Mouse (Mus musculus): ENCODE data around the gene Rbm17. TPM values are rescaled to one million over a fixed set of nuclear protein-coding genes. Genes with fewer than 3 reads are reported as not detected.
A peak's percentile ranks its signal among the peaks of the same experiment; 100 is the strongest.

The Rbm17 gene
- polyA plus RNA-seq (2015; fragmentation: Nextera tagmentation; extraction: Ambion mirVana) = 134 and 136 TPM in 2 replicates

DNA sequence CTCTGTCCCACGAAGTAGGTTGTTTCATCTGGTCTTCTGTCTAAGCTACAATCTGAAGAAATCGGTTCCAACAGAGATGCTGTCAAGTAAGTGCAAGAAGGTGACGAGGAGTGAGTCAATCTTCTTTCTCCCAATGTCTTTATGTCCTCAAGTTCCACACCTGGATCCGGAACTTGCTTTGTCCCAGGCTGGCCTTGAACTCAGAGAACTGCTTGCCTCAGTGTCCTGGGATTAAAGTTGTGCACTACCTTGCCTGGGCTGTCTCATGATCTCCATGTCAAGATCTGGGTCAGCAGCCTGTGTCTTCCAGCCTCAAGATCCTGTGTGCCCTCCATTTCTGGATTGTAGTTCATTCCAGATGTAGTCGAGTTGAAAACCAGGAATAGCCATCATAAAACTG is at the start of gene Rbm17:
Gene Rbm17 (minus strand): TSS at position 101 of the 400 bp plus-strand sequence.
- H3K4me3 ChIP-seq = peak within 1 kb of the TSS; percentile 82
- ATAC-seq (ENCODE audit: borderline replicate concordance, extremely low read depth, low FRiP score, low TSS enrichment) = no peak
- peak within 1 kb of the TSS; percentile 94 for H3K9ac ChIP-seq
- H3K36me3 ChIP-seq = peaks cover 14% of the 10 kb centered on the region
- 83% methylated on average over 5 of the region's 5 CpGs for WGBS
- H3K4me1 ChIP-seq = peaks cover 14% of the 10 kb centered on the region
- H3K27ac ChIP-seq = peak within 1 kb of the TSS; percentile 56
- peak within 1 kb of the TSS; percentile 77 for H3K4me2 ChIP-seq
- no peaks in the 10 kb centered on the region for H3K9me3 ChIP-seq
- H3K27me3 ChIP-seq = no peaks in the 10 kb centered on the region

DNA sequence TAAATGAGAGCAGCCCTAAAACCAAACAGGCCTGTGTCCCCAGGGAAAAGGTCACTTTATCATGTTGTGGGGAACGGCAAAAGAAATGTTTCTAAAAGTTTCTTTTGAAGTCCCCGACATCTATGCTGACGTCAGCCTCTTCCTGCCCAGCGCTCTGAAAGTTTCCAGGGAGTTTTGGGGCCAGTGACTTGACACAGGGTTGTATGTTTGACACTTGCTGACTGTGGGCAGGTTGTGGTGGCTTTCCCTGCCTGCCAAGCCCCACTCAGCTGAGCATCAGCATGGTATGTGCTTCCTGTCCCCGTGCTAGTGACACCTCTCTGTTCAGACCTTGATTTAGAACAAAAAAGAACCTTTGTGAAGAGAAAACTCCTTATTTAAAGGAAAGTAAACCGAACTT is 49.4 kb upstream of the Rbm17 start:
- no peaks in the 10 kb centered on the region for H3K9me3 ChIP-seq
- 22% methylated on average over 6 of the region's 6 CpGs for WGBS
- no peaks in the 10 kb centered on the region for H3K27me3 ChIP-seq
- no peaks in the 10 kb centered on the region for H3K36me3 ChIP-seq
- H3K4me3 ChIP-seq = no peak overlapping the region
- no peak overlapping the region for H3K4me2 ChIP-seq
- H3K9ac ChIP-seq = no peak overlapping the region
- no peaks in the 10 kb centered on the region for H3K4me1 ChIP-seq
- no peak overlapping the region for H3K27ac ChIP-seq
- ATAC-seq (ENCODE audit: borderline replicate concordance, extremely low read depth, low FRiP score, low TSS enrichment) = no peak

DNA sequence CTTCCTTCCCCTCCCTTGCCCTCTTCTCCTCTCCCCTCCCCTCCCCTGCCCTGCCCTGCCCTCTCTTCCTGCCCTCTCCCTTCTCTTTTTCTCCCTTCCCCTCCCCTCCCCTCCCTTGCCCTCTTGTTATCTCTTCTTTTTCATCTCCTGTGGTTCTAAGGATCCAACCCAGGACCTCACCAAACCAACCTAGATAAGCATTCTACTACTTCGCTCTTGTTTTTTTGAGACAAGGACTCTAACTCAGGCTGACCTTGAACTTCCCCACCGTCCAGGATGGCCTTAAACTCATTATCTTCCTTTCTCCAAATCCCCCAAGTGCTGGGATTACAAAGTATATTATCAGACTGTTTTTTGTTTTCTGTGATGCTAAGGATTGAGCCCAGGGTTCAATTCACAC is 48.8 kb upstream of the Rbm17 start:
- Histone ChIP-seq H3K36me3 (no peaks in the 10 kb centered on the region), H3K4me1 (no peaks in the 10 kb centered on the region), H3K4me2 (no peak overlapping the region), H3K27me3 (no peaks in the 10 kb centered on the region), H3K9me3 (no peaks in the 10 kb centered on the region), H3K4me3 (no peak overlapping the region), H3K9ac (no peak overlapping the region), H3K27ac (no peak overlapping the region)
- no peak for ATAC-seq (ENCODE audit: borderline replicate concordance, extremely low read depth, low FRiP score, low TSS enrichment)
- 64% methylated on average over 2 of the region's 2 CpGs for WGBS

DNA sequence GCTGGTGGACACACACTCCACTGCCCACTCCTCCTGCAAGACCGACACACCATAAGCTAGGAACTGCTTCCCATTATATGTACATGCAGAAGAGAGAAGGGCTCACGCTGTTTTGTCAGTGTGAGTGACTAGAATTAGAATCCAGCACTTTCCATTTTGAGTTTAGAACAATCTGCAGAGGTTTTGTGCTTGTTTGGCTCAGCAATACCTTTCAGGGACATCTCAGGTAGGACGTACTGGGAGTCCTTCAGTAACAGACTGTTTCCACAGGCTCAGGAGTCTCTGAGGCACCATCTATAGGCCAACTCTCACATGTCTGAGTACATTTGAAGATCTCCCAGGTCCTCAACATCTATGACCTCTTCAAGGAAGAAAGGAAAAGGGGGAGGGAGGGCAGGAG is 48.2 kb upstream of the Rbm17 start:
- 75% methylated on average over 3 of the region's 3 CpGs for WGBS

DNA sequence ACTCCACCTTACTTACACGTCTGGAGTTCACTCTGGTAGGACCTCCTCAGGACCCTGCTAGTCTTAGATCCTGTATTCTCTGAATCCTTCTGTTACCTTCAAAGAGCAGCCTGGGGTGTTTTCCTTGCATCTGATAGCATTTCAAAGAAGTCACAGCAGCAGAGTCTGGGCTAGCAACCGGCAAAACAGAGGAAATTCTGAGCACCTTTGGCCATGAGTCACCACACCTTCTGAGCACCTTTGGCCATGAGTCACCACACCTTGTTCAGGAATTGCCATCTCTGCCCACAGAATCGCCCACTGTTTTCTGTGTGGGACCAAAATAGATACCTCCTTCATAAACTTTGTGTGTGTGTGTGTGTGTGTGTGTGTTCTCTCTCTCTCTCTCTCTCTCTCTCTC is 47.5 kb upstream of the Rbm17 start:
- Histone ChIP-seq H3K4me2 (no peak overlapping the region), H3K9me3 (no peaks in the 10 kb centered on the region), H3K9ac (no peak overlapping the region), H3K27me3 (no peaks in the 10 kb centered on the region), H3K4me1 (no peaks in the 10 kb centered on the region), H3K36me3 (no peaks in the 10 kb centered on the region), H3K27ac (no peak overlapping the region), H3K4me3 (no peak overlapping the region)
- no peak for ATAC-seq (ENCODE audit: borderline replicate concordance, extremely low read depth, low FRiP score, low TSS enrichment)
- 52% methylated on average over 3 of the region's 3 CpGs for WGBS

More for the DNA sequence above, 48.2 kb upstream of the Rbm17 start:
- Histone ChIP-seq H3K4me3 (no peak overlapping the region), H3K4me1 (no peaks in the 10 kb centered on the region), H3K27ac (no peak overlapping the region), H3K9me3 (no peaks in the 10 kb centered on the region), H3K9ac (no peak overlapping the region), H3K36me3 (no peaks in the 10 kb centered on the region), H3K27me3 (no peaks in the 10 kb centered on the region), H3K4me2 (no peak overlapping the region)
- ATAC-seq (ENCODE audit: borderline replicate concordance, extremely low read depth, low FRiP score, low TSS enrichment) = no peak

DNA sequence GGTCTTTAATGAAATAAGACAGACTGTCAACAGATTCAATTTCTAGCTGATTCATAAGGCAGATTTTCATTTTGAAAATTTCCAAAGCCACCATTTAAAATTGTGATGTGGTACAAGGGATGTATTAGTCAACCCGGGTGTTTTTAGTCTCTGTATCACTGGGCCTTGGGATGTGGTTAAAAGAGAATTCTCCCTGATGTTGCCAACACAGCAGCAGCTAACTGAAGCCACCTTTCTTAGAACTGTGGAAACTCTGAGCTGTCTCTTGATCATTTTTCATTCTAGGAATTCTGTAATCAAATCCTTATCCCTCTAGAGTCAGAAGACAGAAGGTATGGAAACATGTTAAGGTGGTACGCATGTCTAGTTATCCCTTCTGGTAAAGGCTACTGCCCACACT is 41.3 kb upstream of the Rbm17 start:
- no peaks in the 10 kb centered on the region for H3K4me1 ChIP-seq
- no peaks in the 10 kb centered on the region for H3K27me3 ChIP-seq
- no peak overlapping the region for H3K27ac ChIP-seq
- H3K9ac ChIP-seq = no peak overlapping the region
- no peaks in the 10 kb centered on the region for H3K9me3 ChIP-seq
- no peak for ATAC-seq (ENCODE audit: borderline replicate concordance, extremely low read depth, low FRiP score, low TSS enrichment)
- H3K36me3 ChIP-seq = no peaks in the 10 kb centered on the region
- H3K4me3 ChIP-seq = no peak overlapping the region
- WGBS = 78% methylated on average over 2 of the region's 2 CpGs
- H3K4me2 ChIP-seq = no peak overlapping the region

DNA sequence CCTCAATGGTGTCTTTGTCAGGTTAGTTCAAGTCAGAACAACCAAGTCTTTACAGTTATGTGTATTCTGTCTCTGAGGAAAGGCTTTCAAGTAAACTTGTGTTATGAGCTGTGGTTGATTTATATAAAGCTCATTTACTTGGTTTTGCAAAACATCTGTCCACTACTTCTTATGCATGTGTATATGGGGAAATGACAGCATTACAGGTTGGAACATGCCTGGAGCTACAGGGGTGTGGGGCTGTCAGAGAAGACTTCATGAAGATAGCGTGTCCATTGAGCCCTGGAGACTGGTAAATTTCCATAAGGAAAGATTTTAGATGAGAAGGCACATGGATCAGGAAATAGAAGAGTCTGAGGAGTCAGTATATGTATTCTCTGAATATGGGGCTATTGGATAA is 40.1 kb upstream of the Rbm17 start:
- no peaks in the 10 kb centered on the region for H3K4me1 ChIP-seq
- H3K27ac ChIP-seq = no peak overlapping the region
- H3K4me3 ChIP-seq = no peak overlapping the region
- WGBS = 66% methylated on average over 1 of the region's 1 CpGs
- H3K36me3 ChIP-seq = no peaks in the 10 kb centered on the region
- no peak overlapping the region for H3K9ac ChIP-seq
- no peaks in the 10 kb centered on the region for H3K9me3 ChIP-seq
- no peak overlapping the region for H3K4me2 ChIP-seq
- no peaks in the 10 kb centered on the region for H3K27me3 ChIP-seq
- no peak for ATAC-seq (ENCODE audit: borderline replicate concordance, extremely low read depth, low FRiP score, low TSS enrichment)

DNA sequence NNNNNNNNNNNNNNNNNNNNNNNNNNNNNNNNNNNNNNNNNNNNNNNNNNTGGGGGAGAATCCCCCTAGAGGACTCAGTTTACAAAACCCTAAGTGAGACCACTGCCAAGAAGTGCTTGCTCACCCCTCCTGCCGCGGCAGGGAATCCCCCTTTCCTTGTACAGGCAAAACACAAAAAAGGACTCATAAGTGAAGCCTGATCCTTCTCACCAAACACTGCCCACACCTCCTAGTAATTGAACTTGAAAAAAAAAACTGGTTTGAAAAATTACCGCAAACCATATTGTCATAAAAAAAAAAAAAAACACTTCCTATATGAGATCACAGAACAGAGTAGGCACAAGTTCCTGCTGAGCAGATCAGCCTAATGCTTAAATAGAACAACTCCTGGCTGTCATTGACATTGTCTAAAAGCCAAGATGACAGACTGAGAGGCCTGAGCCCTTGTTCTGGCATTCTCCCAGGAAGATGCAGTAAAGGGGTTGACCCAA is 38.5 kb upstream of the Rbm17 start, which contains the start of gene Il2ra:
Gene Il2ra (plus strand): TSS at position 357 of the 491 bp plus-strand sequence.
- no peak within 1 kb of the TSS for H3K4me2 ChIP-seq
- no peak within 1 kb of the TSS for H3K27ac ChIP-seq
- no peaks in the 10 kb centered on the region for H3K36me3 ChIP-seq
- 78% methylated on average over 3 of the region's 3 CpGs for WGBS
- no peak within 1 kb of the TSS for H3K4me3 ChIP-seq
- no peak for ATAC-seq (ENCODE audit: borderline replicate concordance, extremely low read depth, low FRiP score, low TSS enrichment)
- no peaks in the 10 kb centered on the region for H3K9me3 ChIP-seq
- no peaks in the 10 kb centered on the region for H3K4me1 ChIP-seq
- no peak within 1 kb of the TSS for H3K9ac ChIP-seq
- no peaks in the 10 kb centered on the region for H3K27me3 ChIP-seq

DNA sequence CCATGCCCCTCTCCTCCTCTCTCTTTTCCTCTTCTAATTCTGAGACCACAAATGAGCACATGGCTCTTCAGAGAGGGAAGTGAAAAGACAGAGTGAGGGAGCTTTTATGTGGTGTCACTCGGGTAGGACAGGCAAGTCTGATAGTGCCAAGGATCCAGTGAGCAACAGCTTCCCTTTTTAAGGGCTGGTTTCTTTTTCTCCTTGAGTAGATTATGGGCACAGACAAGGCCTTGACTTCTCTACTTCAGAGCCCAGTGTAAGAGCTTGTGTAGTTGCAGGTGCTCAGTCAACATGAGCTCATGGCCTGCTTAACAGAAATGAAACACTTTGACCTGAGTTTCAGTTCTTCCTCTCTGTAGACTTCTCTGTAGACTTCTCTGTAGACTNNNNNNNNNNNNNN is 33.2 kb upstream of the Rbm17 start:
- H3K36me3 ChIP-seq = no peaks in the 10 kb centered on the region
- H3K27ac ChIP-seq = no peak overlapping the region
- H3K27me3 ChIP-seq = no peaks in the 10 kb centered on the region
- 52% methylated on average over 1 of the region's 1 CpGs for WGBS
- no peak for ATAC-seq (ENCODE audit: borderline replicate concordance, extremely low read depth, low FRiP score, low TSS enrichment)
- H3K4me1 ChIP-seq = no peaks in the 10 kb centered on the region
- H3K9me3 ChIP-seq = no peaks in the 10 kb centered on the region
- no peak overlapping the region for H3K4me2 ChIP-seq
- H3K4me3 ChIP-seq = no peak overlapping the region
- no peak overlapping the region for H3K9ac ChIP-seq

DNA sequence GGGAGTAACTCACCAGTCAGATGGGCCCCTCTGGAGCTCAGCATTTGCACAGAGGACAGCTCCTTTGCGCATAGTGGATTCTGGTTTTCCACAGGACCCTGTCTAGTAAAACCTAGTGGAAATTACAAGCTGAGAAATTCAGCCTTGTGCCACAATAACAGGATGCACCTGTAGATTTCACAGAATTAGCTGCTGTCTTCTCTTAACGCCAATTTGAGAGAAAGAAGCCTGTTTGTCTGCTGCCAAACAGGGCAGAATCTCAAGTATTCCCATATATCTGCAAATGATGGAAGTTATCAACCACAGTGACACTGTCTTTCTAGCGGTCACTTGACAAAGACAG is 32.2 kb upstream of the Rbm17 start:
- no peak for ATAC-seq (ENCODE audit: borderline replicate concordance, extremely low read depth, low FRiP score, low TSS enrichment)
- Histone ChIP-seq H3K4me2 (no peak overlapping the region), H3K9me3 (no peaks in the 10 kb centered on the region)

DNA sequence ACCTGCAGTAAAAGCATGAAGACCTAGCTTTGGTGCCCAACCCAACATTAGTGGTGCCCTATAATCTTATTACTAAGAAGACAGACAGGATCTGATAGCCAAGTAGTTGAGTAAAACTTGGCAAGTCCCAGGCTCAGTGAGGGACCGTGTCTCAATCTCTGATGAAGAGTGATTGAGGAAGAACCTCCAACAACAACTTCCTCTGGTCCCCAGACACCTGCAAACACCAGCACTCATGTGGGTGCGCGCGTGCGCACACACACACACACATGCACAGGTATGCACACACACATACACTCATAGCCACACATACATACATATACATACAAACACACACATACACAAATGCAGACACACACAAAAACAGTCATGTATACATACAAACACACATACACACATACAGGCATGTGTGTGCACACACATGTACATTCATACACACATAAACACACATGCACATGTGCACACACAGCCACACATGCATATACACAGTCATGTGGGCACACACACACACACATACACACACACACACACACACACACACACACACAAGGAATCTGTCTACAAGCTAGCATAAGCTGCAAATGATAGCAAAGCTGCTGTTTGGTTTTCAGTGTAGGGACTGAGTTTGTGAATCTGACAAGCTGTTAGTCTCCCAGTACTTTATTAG is 31.7 kb upstream of the Rbm17 start:
- Histone ChIP-seq H3K9me3 (no peaks in the 10 kb centered on the region), H3K4me1 (no peaks in the 10 kb centered on the region), H3K27me3 (no peaks in the 10 kb centered on the region), H3K4me2 (no peak overlapping the region), H3K36me3 (no peaks in the 10 kb centered on the region), H3K4me3 (no peak overlapping the region), H3K27ac (no peak overlapping the region), H3K9ac (no peak overlapping the region)
- 88% methylated on average over 5 of the region's 5 CpGs for WGBS
- ATAC-seq (ENCODE audit: borderline replicate concordance, extremely low read depth, low FRiP score, low TSS enrichment) = no peak

More for the DNA sequence above, 32.2 kb upstream of the Rbm17 start:
- Histone ChIP-seq H3K4me1 (no peaks in the 10 kb centered on the region), H3K27me3 (no peaks in the 10 kb centered on the region), H3K4me3 (no peak overlapping the region), H3K36me3 (no peaks in the 10 kb centered on the region), H3K9ac (no peak overlapping the region), H3K27ac (no peak overlapping the region)
- 62% methylated on average over 3 of the region's 3 CpGs for WGBS

DNA sequence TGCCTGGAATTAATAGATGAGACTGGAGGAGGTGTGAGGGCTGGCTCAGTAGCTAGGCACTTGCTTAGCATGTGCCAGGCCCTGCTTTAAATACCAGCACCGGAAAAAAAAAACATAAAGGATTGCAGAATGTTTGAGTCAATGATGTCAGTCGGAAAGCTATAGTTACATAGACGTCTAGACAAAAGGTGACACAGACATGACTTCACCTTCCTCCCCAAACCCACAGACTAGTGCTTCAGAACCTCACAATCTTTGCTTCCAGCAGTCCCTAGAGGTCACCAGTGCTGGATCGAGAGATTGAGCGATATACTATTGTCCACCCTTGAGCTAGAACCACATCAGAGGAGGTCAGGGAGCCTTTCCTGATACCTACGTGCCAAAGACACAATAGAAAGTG is 31.1 kb upstream of the Rbm17 start:
- Histone ChIP-seq H3K9ac (no peak overlapping the region), H3K36me3 (no peaks in the 10 kb centered on the region), H3K9me3 (no peaks in the 10 kb centered on the region), H3K4me1 (no peaks in the 10 kb centered on the region), H3K4me3 (no peak overlapping the region), H3K4me2 (no peak overlapping the region), H3K27me3 (no peaks in the 10 kb centered on the region), H3K27ac (no peak overlapping the region)
- ATAC-seq (ENCODE audit: borderline replicate concordance, extremely low read depth, low FRiP score, low TSS enrichment) = no peak
- 78% methylated on average over 6 of the region's 6 CpGs for WGBS

DNA sequence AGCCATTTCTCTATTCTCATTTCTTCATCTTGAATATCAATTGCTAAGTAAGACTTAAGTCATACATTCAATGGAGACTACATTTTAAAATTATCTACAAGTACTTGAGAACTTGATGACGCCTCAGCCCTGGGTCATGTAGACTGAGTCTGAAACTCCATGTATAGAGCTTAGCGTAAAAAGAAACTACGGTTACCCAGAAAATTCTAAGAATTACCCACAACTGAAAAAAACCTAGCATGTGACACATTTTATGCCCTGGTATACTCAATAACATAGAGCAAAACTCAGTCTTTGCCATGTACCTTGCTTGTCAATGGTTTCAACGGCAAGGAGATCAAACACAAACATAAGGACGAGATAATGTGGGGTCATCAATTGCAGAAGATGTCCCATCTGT is 21.9 kb upstream of the Rbm17 start, which contains the start of gene Gm17490:
Gene Gm17490 (minus strand): TSS at position 375 of the 400 bp plus-strand sequence.
- Histone ChIP-seq H3K27ac (no peak within 1 kb of the TSS), H3K36me3 (no peaks in the 10 kb centered on the region), H3K4me1 (no peaks in the 10 kb centered on the region), H3K4me2 (no peak within 1 kb of the TSS), H3K9me3 (no peaks in the 10 kb centered on the region), H3K27me3 (no peaks in the 10 kb centered on the region), H3K9ac (no peak within 1 kb of the TSS), H3K4me3 (no peak within 1 kb of the TSS)
- no peak for ATAC-seq (ENCODE audit: borderline replicate concordance, extremely low read depth, low FRiP score, low TSS enrichment)
- WGBS = 90% methylated on average over 5 of the region's 5 CpGs

Data from lung, embryonic 15.5 days (tissue).